Mouse (Mus musculus) ES-Bruce4 (cell line): ENCODE data around the gene Acot9. TPM values are rescaled to one million over a fixed set of nuclear protein-coding genes. Genes with fewer than 3 reads are reported as not detected.

Experiments
- H3K27ac ChIP-seq: 2 replicates; pipeline ENCODE4 v1.5.1; 2012; ENCODE audit warnings: low read length, inconsistent platforms; ENCODE audit not compliant: insufficient read depth
- H3K27me3 ChIP-seq: 2 replicates; pipeline ENCODE4 v1.6.1; 2012; ENCODE audit warnings: mild to moderate bottlenecking, low read length, inconsistent platforms; ENCODE audit not compliant: control insufficient read depth, poor library complexity, insufficient read depth, severe bottlenecking
- H3K36me3 ChIP-seq: 2 replicates; pipeline ENCODE4 v1.6.1; 2012; ENCODE audit warnings: inconsistent platforms, mild to moderate bottlenecking, low read length, moderate library complexity; ENCODE audit not compliant: control insufficient read depth, poor library complexity, insufficient read depth, severe bottlenecking
- H3K4me1 ChIP-seq: one replicate; pipeline ENCODE4 v1.8.1; 2011; ENCODE audit warnings: low read length; ENCODE audit not compliant: control insufficient read depth, insufficient read depth
- H3K4me3 ChIP-seq: 2 replicates; pipeline ENCODE4 v1.5.1; 2011; ENCODE audit warnings: low read depth, mild to moderate bottlenecking, low read length
- H3K9ac ChIP-seq: 2 replicates; pipeline ENCODE4 v1.6.1; 2012; ENCODE audit warnings: low read depth, mild to moderate bottlenecking, inconsistent platforms; ENCODE audit not compliant: poor library complexity, severe bottlenecking
- H3K9me3 ChIP-seq: replicated peaks from 2 replicates; pipeline ENCODE4 v1.6.1; 2012; ENCODE audit warnings: mild to moderate bottlenecking, low read length, inconsistent platforms; ENCODE audit not compliant: control insufficient read depth, poor library complexity, insufficient read depth, severe bottlenecking
- CTCF ChIP-seq: IDR thresholded peaks from one replicate; pipeline ENCODE4 v1.8.1; 2011; ENCODE audit warnings: low read depth, low read length
- EP300 ChIP-seq: IDR thresholded peaks from 2 replicates; pipeline ENCODE4 v1.6.1; 2011; ENCODE audit warnings: low read depth, low read length; ENCODE audit not compliant: insufficient read depth
- POLR2A ChIP-seq: IDR thresholded peaks from one replicate; pipeline ENCODE4 v1.8.1; 2011; ENCODE audit warnings: low read length; ENCODE audit not compliant: insufficient read depth
- polyA plus RNA-seq: library from polyadenylated mRNA; stranded (reverse); fragments of >200 nt; gene quantifications from 2 replicates; pipeline ENCODE4 v1.2.4, GENCODE M21; 2011; ENCODE audit warnings: low read depth; ENCODE audit not compliant: missing spikeins, insufficient read depth, insufficient read length

Gene Acot9
- polyA plus RNA-seq, 1 experiment, result 63.8 TPM

- no peak overlapping the region for H3K9ac ChIP-seq
- no peaks in the 10 kb centered on the region for H3K4me1 ChIP-seq
- no peaks in the 10 kb centered on the region for H3K9me3 ChIP-seq
- no peak overlapping the region for H3K27ac ChIP-seq
- no peak overlapping the region for H3K4me3 ChIP-seq
- no peaks in the 10 kb centered on the region for H3K27me3 ChIP-seq
- TF ChIP-seq EP300 (no peak), POLR2A (no peak), CTCF (no peak)
- H3K36me3 ChIP-seq, result no peaks in the 10 kb centered on the region
These were observed 5.4 kb upstream of the Acot9 start for GRCm38 (mm10) chrX:155256856-155257255.

- H3K9me3 ChIP-seq, result no peaks in the 10 kb centered on the region; the same call in 1 of the 2 replicates
- peak overlapping the region; percentile 96 for H3K4me3 ChIP-seq
- TF ChIP-seq CTCF (no peak), EP300 (no peak)
- no peaks in the 10 kb centered on the region for H3K27me3 ChIP-seq
- H3K4me1 ChIP-seq, result no peaks in the 10 kb centered on the region
- H3K27ac ChIP-seq, result peak overlapping the region; percentile 53
- H3K9ac ChIP-seq, result peak overlapping the region; percentile 47
- H3K36me3 ChIP-seq, result no peaks in the 10 kb centered on the region; the same call in 1 of the 2 replicates
These were observed 641 bp downstream of the Acot9 start for GRCm38 (mm10) chrX:155262915-155263252.

GRCm38 (mm10) chrX:155278483-155278882, 16.2 kb downstream of the Acot9 start:
- no peak for TF ChIP-seq POLR2A
- no peak for TF ChIP-seq CTCF
- TF ChIP-seq EP300, result no peak
- Histone ChIP-seq H3K27me3 (no peaks in the 10 kb centered on the region), H3K9me3 (no peaks in the 10 kb centered on the region), H3K4me1 (no peaks in the 10 kb centered on the region), H3K4me3 (no peak overlapping the region), H3K27ac (no peak overlapping the region), H3K9ac (no peak overlapping the region), H3K36me3 (no peaks in the 10 kb centered on the region; the same call in none of the 2 replicates)

- Histone ChIP-seq H3K9ac (no peak overlapping the region), H3K27ac (no peak overlapping the region), H3K9me3 (no peaks in the 10 kb centered on the region), H3K4me3 (no peak overlapping the region), H3K4me1 (no peaks in the 10 kb centered on the region), H3K27me3 (no peaks in the 10 kb centered on the region), H3K36me3 (peaks cover 3% of the 10 kb centered on the region; the same call in 1 of the 2 replicates)
- TF ChIP-seq CTCF (no peak), EP300 (no peak), POLR2A (no peak)
These were observed 18.3 kb downstream of the Acot9 start for GRCm38 (mm10) chrX:155280427-155281044.

GRCm38 (mm10) chrX:155306390-155306789, 44.1 kb downstream of the Acot9 start:
- Histone ChIP-seq H3K27me3 (no peaks in the 10 kb centered on the region), H3K9me3 (no peaks in the 10 kb centered on the region), H3K36me3 (no peaks in the 10 kb centered on the region), H3K27ac (no peak overlapping the region), H3K4me3 (no peak overlapping the region), H3K9ac (no peak overlapping the region), H3K4me1 (no peaks in the 10 kb centered on the region)
- TF ChIP-seq EP300 (no peak), CTCF (no peak), POLR2A (no peak)

GRCm38 (mm10) chrX:155318005-155318404, 55.8 kb downstream of the Acot9 start:
- Histone ChIP-seq H3K4me3 (no peak overlapping the region), H3K36me3 (no peaks in the 10 kb centered on the region; the same call in 1 of the 2 replicates), H3K4me1 (no peaks in the 10 kb centered on the region), H3K9ac (no peak overlapping the region), H3K27ac (no peak overlapping the region), H3K9me3 (no peaks in the 10 kb centered on the region), H3K27me3 (no peaks in the 10 kb centered on the region)
- TF ChIP-seq POLR2A, result no peak
- no peak for TF ChIP-seq CTCF
- TF ChIP-seq EP300, result no peak
